Mouse (Mus musculus): ENCODE measurements at regions not wholly inside any gene's neighbourhood (a gene's known extent, or its start where the extent isn't known, plus 50 kb on each side); places are given as distances from the start of the nearest gene placed in this dataset.
"Not testable (repeated sequence)": the region's sequence is repeated elsewhere in the genome, so short reads cannot be mapped to it uniquely, and the experiment has no call there.

DNA sequence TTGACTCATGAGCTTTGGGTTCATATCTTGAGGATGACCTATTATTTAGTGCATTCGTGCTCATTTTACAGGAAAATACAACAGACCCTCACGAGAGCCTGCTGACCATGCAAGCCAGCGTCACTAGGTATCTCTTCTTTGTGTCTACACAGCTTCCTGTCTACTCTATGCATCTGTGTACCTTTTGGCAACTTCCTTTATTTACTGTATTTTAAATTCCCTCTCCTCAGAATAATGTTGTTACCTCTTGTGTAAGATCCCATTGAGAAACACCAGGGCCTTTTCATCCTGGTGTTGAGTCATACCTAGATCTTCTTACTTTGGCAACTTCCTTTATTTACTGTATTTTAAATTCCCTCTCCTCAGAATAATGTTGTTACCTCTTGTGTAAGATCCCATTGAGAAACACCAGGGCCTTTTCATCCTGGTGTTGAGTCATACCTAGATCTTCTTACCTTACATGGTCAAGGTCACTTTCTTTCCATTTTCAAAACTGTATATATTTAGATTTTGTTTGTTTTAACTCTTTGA, 639.1 kb upstream of the Rorb start:
- TF ChIP-seq CTCF, EP300 (IDR thresholded peaks at IDR 0.05; ENCODE audit: low read depth): not testable (repeated sequence)

All from liver, embryonic 14.5 days (tissue).